Mouse (Mus musculus): ENCODE results near the gene Ampd2.

The Ampd2 gene

GRCm38 (mm10) chr3:108086470-108086979, at the start of gene Ampd2:
Ampd2 (minus strand) TSS chr3:108086651.
- DNase-seq (ENCODE audit: low spot score): no peak

- no peak for DNase-seq (ENCODE audit: low spot score)
Measured at GRCm38 (mm10) chr3:108134701-108135100, 48.2 kb upstream of the Ampd2 start.

- no peak for DNase-seq (ENCODE audit: low spot score)
Measured at GRCm38 (mm10) chr3:108132484-108132883, 46.0 kb upstream of the Ampd2 start.

GRCm38 (mm10) chr3:108131821-108132220, 45.4 kb upstream of the Ampd2 start:
- no peak for DNase-seq (ENCODE audit: low spot score)

DNA sequence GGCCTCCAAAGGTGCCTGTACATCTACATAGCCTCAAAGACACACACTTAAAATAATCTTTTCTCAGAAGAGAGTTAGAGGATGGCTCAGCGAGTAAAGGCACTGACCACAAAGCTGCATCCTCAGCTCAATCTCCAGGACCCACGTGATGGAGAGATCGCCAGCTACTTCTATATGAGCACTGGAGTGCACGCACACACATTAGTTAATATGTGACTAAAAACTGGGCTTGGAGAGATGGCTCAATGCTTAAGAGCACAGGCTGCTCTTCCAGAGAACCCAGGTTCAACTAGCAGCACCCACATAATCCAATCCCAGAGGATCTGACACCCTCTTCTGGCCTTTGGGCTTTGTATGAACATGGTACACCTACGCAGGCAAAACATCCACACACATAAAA, 44.8 kb upstream of the Ampd2 start:
- DNase-seq (ENCODE audit: low spot score): no peak

- DNase-seq (ENCODE audit: low spot score): no peak
Measured at GRCm38 (mm10) chr3:108129804-108130203, 43.4 kb upstream of the Ampd2 start.

DNA sequence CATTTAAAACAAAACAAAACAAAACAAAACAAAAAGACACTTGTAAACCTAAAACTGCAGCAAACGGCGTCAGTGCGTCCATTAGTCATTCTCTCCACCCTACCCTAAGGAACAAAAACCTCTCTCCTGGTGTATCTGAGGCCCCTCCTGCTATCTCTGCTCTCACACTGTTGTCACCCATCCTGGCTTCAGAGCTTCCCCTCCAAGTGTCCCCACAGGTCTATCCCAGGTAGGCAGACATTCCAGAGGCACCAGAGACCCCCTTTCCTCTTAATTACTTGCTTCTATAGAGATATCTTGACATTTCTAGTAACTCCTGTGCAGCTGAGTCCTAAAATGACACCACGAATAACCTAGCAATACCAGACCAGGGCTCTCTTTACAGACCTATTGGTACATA, 42.9 kb upstream of the Ampd2 start:
- DNase-seq (ENCODE audit: low spot score): no peak

- DNase-seq (ENCODE audit: low spot score): no peak
Measured at GRCm38 (mm10) chr3:108128520-108128919, 42.1 kb upstream of the Ampd2 start.

- DNase-seq (ENCODE audit: low spot score): no peak
Measured at GRCm38 (mm10) chr3:108126327-108126726, 39.9 kb upstream of the Ampd2 start.

- no peak for DNase-seq (ENCODE audit: low spot score)
Measured at GRCm38 (mm10) chr3:108124131-108124530, 37.7 kb upstream of the Ampd2 start.

GRCm38 (mm10) chr3:108123242-108123641, 36.8 kb upstream of the Ampd2 start:
- DNase-seq (ENCODE audit: low spot score): no peak

GRCm38 (mm10) chr3:108121101-108121500, 34.6 kb upstream of the Ampd2 start:
- no peak for DNase-seq (ENCODE audit: low spot score)

DNA sequence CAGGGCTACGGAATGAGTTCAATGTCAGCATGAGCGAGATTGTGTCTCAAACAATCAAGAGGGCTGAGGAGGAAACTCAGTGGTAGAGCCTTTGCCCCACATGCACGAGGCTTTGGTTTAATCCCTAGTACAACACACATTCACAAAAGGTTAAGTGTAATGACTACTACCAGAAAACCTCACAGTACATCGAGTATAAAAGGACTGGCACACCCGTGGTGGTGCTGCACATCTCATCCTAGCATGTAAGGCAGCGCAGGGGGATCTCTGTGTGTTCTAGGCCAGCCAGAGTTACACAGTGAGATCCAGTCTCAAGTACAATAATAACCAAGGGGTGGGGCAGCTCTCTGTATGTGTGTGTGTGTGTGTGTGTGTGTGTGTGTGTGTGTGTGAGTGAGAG, 31.0 kb upstream of the Ampd2 start:
- DNase-seq (ENCODE audit: low spot score): no peak

DNA sequence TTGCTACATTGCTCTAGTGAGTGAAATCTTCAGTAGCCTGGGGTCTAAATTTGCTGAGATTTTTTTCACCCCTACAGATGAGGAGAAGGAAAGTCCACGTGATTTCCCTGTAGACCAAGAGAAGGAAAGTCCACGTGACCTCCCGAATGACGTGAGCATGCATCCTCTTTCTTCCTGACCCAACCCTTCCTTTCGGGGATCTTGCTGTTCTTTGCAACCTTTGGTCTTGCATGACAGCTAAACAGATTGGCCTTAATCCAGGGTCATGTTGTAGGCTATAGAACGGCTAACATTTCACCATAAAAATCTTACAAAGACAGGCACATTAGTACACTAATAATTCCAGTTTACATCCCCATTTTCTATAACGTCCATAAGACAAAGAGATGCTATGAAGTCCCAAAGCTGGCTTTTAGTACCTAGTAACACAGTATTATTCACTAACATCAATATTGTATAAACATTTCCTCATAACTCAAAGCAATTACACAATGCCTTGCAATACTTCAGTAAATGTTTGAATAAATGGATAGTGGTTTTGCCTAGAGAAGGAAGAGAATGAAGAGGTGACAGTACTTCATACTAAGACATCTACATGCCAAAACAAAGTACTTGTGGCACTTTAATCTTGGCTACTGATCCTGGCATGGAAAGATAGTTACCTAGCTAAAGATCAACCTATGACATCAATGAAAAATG, 27.3 kb upstream of the Ampd2 start:
- no peak for DNase-seq (ENCODE audit: low spot score)

- DNase-seq (ENCODE audit: low spot score): no peak
Measured at GRCm38 (mm10) chr3:108112666-108113065, 26.2 kb upstream of the Ampd2 start.

GRCm38 (mm10) chr3:108112246-108112645, 25.8 kb upstream of the Ampd2 start:
- no peak for DNase-seq (ENCODE audit: low spot score)

DNA sequence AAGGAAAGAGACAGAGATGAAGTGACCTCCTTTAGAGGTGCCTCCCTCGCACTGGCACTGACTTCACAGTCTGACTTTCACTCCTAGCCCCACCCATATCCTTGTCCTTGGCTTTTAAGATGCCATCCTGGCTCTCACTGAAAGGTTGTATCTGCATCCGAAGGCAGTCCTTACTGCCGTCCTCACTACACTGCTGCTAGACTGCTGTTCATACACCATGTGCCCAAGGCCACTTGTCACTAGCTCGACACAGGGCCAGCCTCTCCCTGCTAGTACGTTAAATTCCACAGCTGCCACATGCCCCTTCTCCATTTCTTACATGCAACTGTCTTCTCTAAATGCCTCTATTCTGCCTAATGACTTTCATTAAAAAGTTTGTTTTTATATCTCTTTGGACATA, 24.9 kb upstream of the Ampd2 start:
- no peak for DNase-seq (ENCODE audit: low spot score)

DNA sequence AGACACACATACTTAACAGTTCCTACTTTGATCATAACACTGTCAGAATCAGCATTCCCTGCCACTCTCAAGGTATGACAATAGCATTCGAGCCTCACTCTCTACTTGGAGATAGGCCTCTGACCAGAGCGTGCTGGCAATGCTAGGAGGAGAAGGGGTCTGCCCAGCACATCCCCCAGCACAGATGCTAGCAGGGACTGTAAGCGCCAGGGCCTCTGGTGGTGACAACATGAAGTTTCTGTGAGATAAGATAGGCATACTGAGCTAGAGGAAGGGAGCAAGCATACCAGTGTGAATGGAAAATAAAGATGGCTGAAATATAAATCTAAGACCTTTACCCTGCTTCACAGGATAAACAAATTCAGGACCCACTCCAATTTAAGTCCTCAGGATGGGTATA, 18.8 kb upstream of the Ampd2 start:
- DNase-seq (ENCODE audit: low spot score): no peak

DNA sequence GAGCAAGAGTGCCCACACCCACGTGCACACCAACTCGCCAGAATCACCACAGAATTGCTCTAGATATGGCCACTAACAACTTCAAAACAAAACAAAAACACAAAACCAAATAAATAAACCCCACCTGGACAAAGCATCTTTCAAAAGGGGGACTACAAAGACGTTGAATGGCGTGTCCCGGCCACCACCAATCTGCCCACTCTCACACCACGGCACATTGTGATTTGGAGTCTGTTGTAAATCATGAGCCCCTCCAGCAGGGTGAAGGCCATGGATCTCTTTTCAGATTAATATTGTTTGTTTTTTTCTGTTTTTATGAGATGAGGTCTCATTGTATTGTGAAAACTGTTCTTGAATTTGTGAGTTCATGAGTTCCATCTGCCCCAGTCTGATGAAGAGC, 15.6 kb upstream of the Ampd2 start:
- no peak for DNase-seq (ENCODE audit: low spot score)

- DNase-seq (ENCODE audit: low spot score): no peak
Measured at GRCm38 (mm10) chr3:108101594-108101993, 15.1 kb upstream of the Ampd2 start.

GRCm38 (mm10) chr3:108098316-108098715, 11.9 kb upstream of the Ampd2 start:
- no peak for DNase-seq (ENCODE audit: low spot score)

GRCm38 (mm10) chr3:108097656-108098055, 11.2 kb upstream of the Ampd2 start:
- DNase-seq (ENCODE audit: low spot score): no peak

GRCm38 (mm10) chr3:108096726-108097125, 10.3 kb upstream of the Ampd2 start:
- DNase-seq (ENCODE audit: low spot score): no peak

GRCm38 (mm10) chr3:108096226-108096625, 9.8 kb upstream of the Ampd2 start:
- DNase-seq (ENCODE audit: low spot score): no peak
